Mouse (Mus musculus) CH12.LX (cell line): ENCODE results near the gene Entpd5. TPM values are rescaled to one million over a fixed set of nuclear protein-coding genes. Genes with fewer than 3 reads are reported as not detected.

ENCODE experiments used
- DNase-seq: peaks from one replicate; pipeline ENCODE4 v3.0.0-alpha.2; 2013; ENCODE audit errors: extremely low read depth
- H3K27ac ChIP-seq: 2 replicates; pipeline ENCODE4 v1.5.1; 2012; ENCODE audit warnings: low read depth, mild to moderate bottlenecking, control low read depth, moderate library complexity; ENCODE audit not compliant: insufficient read depth
- H3K27me3 ChIP-seq: replicated peaks from 2 replicates; pipeline ENCODE3; 2012; ENCODE audit warnings: inconsistent platforms
- H3K36me3 ChIP-seq, 2 experiments: replicated peaks in 1 of 2; 2 replicates each; pipeline versions ENCODE3 to v1.6.1; 2012; ENCODE audit warnings: inconsistent platforms in 1 of 2, low read length in 1 of 2, mild to moderate bottlenecking in 1 of 2, mixed read lengths in 1 of 2, moderate library complexity in 1 of 2; ENCODE audit not compliant: control insufficient read depth in 1 of 2, insufficient read depth in 1 of 2
- H3K4me1 ChIP-seq, 2 experiments: 2 replicates each; pipeline ENCODE4 v1.6.1; 2012; ENCODE audit warnings: inconsistent platforms in 1 of 2, moderate library complexity in 1 of 2; ENCODE audit not compliant: insufficient read depth in 2 of 2, control insufficient read depth in 1 of 2
- H3K4me2 ChIP-seq: 2 replicates; pipeline ENCODE4 v1.6.1; 2012; ENCODE audit warnings: low read depth, mild to moderate bottlenecking, control low read depth; ENCODE audit not compliant: poor library complexity, insufficient read depth, severe bottlenecking
- H3K4me3 ChIP-seq, 3 experiments: fragments of 150-350 bp in 1 of 3; sonication (generic) in 1 of 3; replicated peaks in 1 of 3; 2 replicates each; pipeline versions ENCODE3 to v1.5.1; 2011 to 2012; ENCODE audit warnings: low read depth in 2 of 3, low read length in 2 of 3, mild to moderate bottlenecking in 2 of 3, moderate library complexity in 2 of 3, control low read depth in 1 of 3, improper control_type of control experiment in 1 of 3, inconsistent platforms in 1 of 3, mixed read lengths in 1 of 3; ENCODE audit not compliant: poor library complexity in 1 of 3
- H3K79me2 ChIP-seq: replicated peaks from 2 replicates; pipeline ENCODE4 v1.6.1; 2012; ENCODE audit warnings: mild to moderate bottlenecking, moderate library complexity; ENCODE audit not compliant: control insufficient read depth, poor library complexity, insufficient read depth, severe bottlenecking; ENCODE audit errors: extremely low read depth
- H3K9ac ChIP-seq: 2 replicates; pipeline ENCODE4 v1.6.1; 2012; ENCODE audit warnings: low read depth, mild to moderate bottlenecking, control low read depth, moderate library complexity; ENCODE audit not compliant: insufficient read depth
- H3K9me3 ChIP-seq: replicated peaks from 2 replicates; pipeline ENCODE3; 2012; ENCODE audit warnings: low read length, inconsistent platforms, mixed read lengths
- BHLHE40 ChIP-seq: IDR thresholded peaks from 2 replicates; pipeline ENCODE4 v1.6.1; 2011; ENCODE audit warnings: mild to moderate bottlenecking, low read depth, low read length, improper control_type of control experiment
- CHD1 ChIP-seq: IDR thresholded peaks from 2 replicates; pipeline ENCODE4 v1.6.1; 2012; ENCODE audit warnings: low read depth, low read length, improper control_type of control experiment, inconsistent platforms
- CTCF ChIP-seq, 2 experiments: IDR thresholded peaks in 1 of 2; conservative IDR thresholded peaks in 1 of 2; 2 replicates each; pipeline ENCODE4 v1.5.1; 2011 to 2012; ENCODE audit warnings: low read depth in 2 of 2, low read length in 2 of 2, improper control_type of control experiment in 1 of 2, inconsistent platforms in 1 of 2, mild to moderate bottlenecking in 1 of 2, moderate library complexity in 1 of 2
- E2F4 ChIP-seq: IDR thresholded peaks from 2 replicates; pipeline ENCODE4 v1.6.1; 2011; ENCODE audit warnings: low read depth, low read length, improper control_type of control experiment; ENCODE audit not compliant: insufficient replicate concordance
- ELF1 ChIP-seq: IDR thresholded peaks from 2 replicates; pipeline ENCODE4 v1.6.1; 2014; ENCODE audit warnings: low read depth, mild to moderate bottlenecking, inconsistent platforms, low read length, improper control_type of control experiment
- GABPA ChIP-seq: IDR thresholded peaks from 2 replicates; pipeline ENCODE4 v1.6.1; 2012; ENCODE audit warnings: low read depth, low read length, improper control_type of control experiment, inconsistent platforms; ENCODE audit not compliant: insufficient replicate concordance
- HCFC1 ChIP-seq: IDR thresholded peaks from 2 replicates; pipeline ENCODE4 v1.6.1; 2012; ENCODE audit warnings: low read depth, mild to moderate bottlenecking, inconsistent platforms, low read length, improper control_type of control experiment
- JUN ChIP-seq: IDR thresholded peaks from 2 replicates; pipeline ENCODE4 v1.6.1; 2011; ENCODE audit warnings: low read depth, mild to moderate bottlenecking, low read length, improper control_type of control experiment, moderate library complexity; ENCODE audit not compliant: insufficient read depth
- JUND ChIP-seq: conservative IDR thresholded peaks from 2 replicates; pipeline ENCODE4 v1.6.1; 2011; ENCODE audit warnings: low read depth, low read length, improper control_type of control experiment
- KAT2A ChIP-seq: IDR thresholded peaks from 2 replicates; pipeline ENCODE4 v1.6.1; 2012; ENCODE audit warnings: low read length, improper control_type of control experiment, inconsistent platforms; ENCODE audit not compliant: insufficient replicate concordance
- MAX ChIP-seq: IDR thresholded peaks from 2 replicates; pipeline ENCODE4 v1.6.1; 2011; ENCODE audit warnings: low read length, improper control_type of control experiment
- MAZ ChIP-seq: IDR thresholded peaks from 2 replicates; pipeline ENCODE4 v1.6.1; 2012; ENCODE audit warnings: low read depth, mild to moderate bottlenecking, inconsistent platforms, low read length, improper control_type of control experiment, moderate library complexity
- MXI1 ChIP-seq: IDR thresholded peaks from 2 replicates; pipeline ENCODE4 v1.6.1; 2011; ENCODE audit warnings: mild to moderate bottlenecking, low read depth, low read length, improper control_type of control experiment
- NELFE ChIP-seq: IDR thresholded peaks from 2 replicates; pipeline ENCODE4 v1.6.1; 2011; ENCODE audit warnings: low read depth, low read length, improper control_type of control experiment
- NRF1 ChIP-seq: IDR thresholded peaks from 2 replicates; pipeline ENCODE4 v1.6.1; 2014; ENCODE audit warnings: low read depth, mild to moderate bottlenecking, inconsistent platforms, low read length, improper control_type of control experiment, moderate library complexity
- POLR2A ChIP-seq: IDR thresholded peaks from 2 replicates; pipeline ENCODE4 v1.6.1; 2011; ENCODE audit warnings: low read depth, mild to moderate bottlenecking, improper control_type of control experiment, low read length
- RAD21 ChIP-seq: IDR thresholded peaks from 2 replicates; pipeline ENCODE4 v1.6.1; 2011; ENCODE audit warnings: low read depth, mild to moderate bottlenecking, low read length, improper control_type of control experiment, moderate library complexity
- RCOR1 ChIP-seq: conservative IDR thresholded peaks from 2 replicates; pipeline ENCODE4 v1.6.1; 2012; ENCODE audit warnings: low read depth, mild to moderate bottlenecking, inconsistent platforms, low read length, improper control_type of control experiment
- SIN3A ChIP-seq: IDR thresholded peaks from 2 replicates; pipeline ENCODE4 v1.6.1; 2012; ENCODE audit warnings: low read length, improper control_type of control experiment, inconsistent platforms
- UBTF ChIP-seq: IDR thresholded peaks from 2 replicates; pipeline ENCODE4 v1.6.1; 2012; ENCODE audit warnings: low read depth, mild to moderate bottlenecking, inconsistent platforms, low read length, improper control_type of control experiment, moderate library complexity
- USF1 ChIP-seq: IDR thresholded peaks from 2 replicates; pipeline ENCODE4 v1.6.1; 2014; ENCODE audit warnings: low read depth, mild to moderate bottlenecking, inconsistent platforms, low read length, improper control_type of control experiment
- ZC3H11A ChIP-seq: IDR thresholded peaks from 2 replicates; pipeline ENCODE4 v1.6.1; 2012; ENCODE audit warnings: low read depth, mild to moderate bottlenecking, inconsistent platforms, low read length, improper control_type of control experiment
- ZMIZ1 ChIP-seq: IDR thresholded peaks from 2 replicates; pipeline ENCODE4 v1.6.1; 2012; ENCODE audit warnings: low read depth, mild to moderate bottlenecking, inconsistent platforms, low read length, improper control_type of control experiment
- dilution Hi-C: fragments of 300-500 bp; cut with MboI; formaldehyde crosslinking; loops from 2 replicates; pipeline ENCODE4 v1.14.3; 2020; ENCODE audit warnings: low sequenced_read_pairs; ENCODE audit not compliant: extremely low pct_unique_long_range_greater_than_20kb, extremely low pct_ligation_motif_present
- in situ Hi-C: fragments of 300-500 bp; cut with MboI; formaldehyde crosslinking; loops from 3 replicates; pipeline ENCODE4 v1.14.3; 2019; ENCODE audit warnings: low sequenced_read_pairs, low pct_ligation_motif_present, low pct_unique_long_range_greater_than_20kb, mixed read lengths
- polyA plus RNA-seq: library from polyadenylated mRNA; unstranded; fragments of >175 nt; gene quantifications from 2 replicates; pipeline ENCODE4 v1.2.1, GENCODE M21; 2012; ENCODE audit warnings: low read depth; ENCODE audit not compliant: insufficient read length
- total RNA-seq, 2 experiments: library from RNA; depleted of rRNA; stranded (reverse); fragments of 300-350 nt in 1 of 2; fragments of >200 nt in 1 of 2; gene quantifications; 2 replicates each; pipeline ENCODE4 v1.2.3; 2012 to 2014

Gene Entpd5
- total and polyA plus RNA-seq, 3 experiments, result 4.2 to 5.7 (median 5.3) TPM

DNA sequence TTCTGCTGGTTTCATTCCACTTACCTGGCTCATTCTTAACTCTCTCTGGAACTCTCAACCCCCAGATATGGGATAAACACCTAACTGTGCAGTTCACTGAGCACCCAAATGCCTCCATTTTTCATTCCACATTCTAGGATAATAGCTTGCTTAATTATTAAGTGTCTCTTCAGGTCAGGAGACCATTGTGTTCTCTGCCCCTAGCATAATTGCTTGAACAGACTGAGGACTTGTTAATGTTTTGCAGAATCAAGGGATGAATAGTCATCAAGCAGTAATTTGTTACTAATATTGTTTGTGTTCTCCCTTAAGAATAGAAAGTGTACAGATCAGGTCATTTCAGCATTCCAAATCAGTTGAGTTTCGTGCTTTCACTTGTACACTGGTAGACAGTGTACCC is 38.6 kb upstream of the Entpd5 start:
- no peak overlapping the region for H3K27ac ChIP-seq
- in situ Hi-C loops, result no loop called here
- H3K9ac ChIP-seq, result no peak overlapping the region
- H3K4me1 ChIP-seq, result peaks cover 0 to 11% of the 10 kb centered on the region in 2 experiments; a peak in 2 of 4 replicates
- TF ChIP-seq MAZ, result no peak
- TF ChIP-seq E2F4, result no peak
- TF ChIP-seq BHLHE40, result no peak
- TF ChIP-seq POLR2A, result no peak
- TF ChIP-seq MAX, result no peak
- no peak for TF ChIP-seq RAD21
- no peak for TF ChIP-seq USF1
- no peak for TF ChIP-seq CHD1
- TF ChIP-seq HCFC1, result no peak
- TF ChIP-seq MXI1, result no peak
- TF ChIP-seq JUN, result no peak
- TF ChIP-seq KAT2A, result no peak
- TF ChIP-seq NELFE, result no peak
- TF ChIP-seq ZC3H11A, result no peak
- no peak for TF ChIP-seq GABPA
- no peak for TF ChIP-seq NRF1
- TF ChIP-seq ELF1, result no peak
- no peak for TF ChIP-seq SIN3A
- peaks cover 6% of the 10 kb centered on the region for H3K27me3 ChIP-seq
- H3K4me2 ChIP-seq, result no peak overlapping the region
- dilution Hi-C loops, result no loop called here
- peaks cover 7% of the 10 kb centered on the region for H3K79me2 ChIP-seq
- H3K4me3 ChIP-seq, result no peak overlapping the region
- no peaks in the 10 kb centered on the region for H3K36me3 ChIP-seq
- H3K9me3 ChIP-seq, result no peaks in the 10 kb centered on the region
- no peak for DNase-seq

- H3K79me2 ChIP-seq, result no peaks in the 10 kb centered on the region
- DNase-seq, result no peak
- no peak overlapping the region for H3K27ac ChIP-seq
- H3K4me2 ChIP-seq, result no peak overlapping the region
- no peak overlapping the region for H3K9ac ChIP-seq
- dilution Hi-C loops (no loop called here), in situ Hi-C loops (no loop called here)
- TF ChIP-seq RCOR1 (no peak), CHD1 (no peak), MXI1 (no peak), USF1 (no peak), JUND (no peak), UBTF (no peak), BHLHE40 (no peak), ZMIZ1 (no peak), CTCF (conservative IDR thresholded peaks at IDR 0.05 in 1 of 2, IDR thresholded peaks at IDR 0.05 in 1 of 2; ENCODE audit: low read depth in 2 of 2, low read length in 2 of 2) (no peak), SIN3A (no peak), KAT2A (no peak), POLR2A (no peak)
- H3K27me3 ChIP-seq, result peaks cover 6% of the 10 kb centered on the region
- no peaks in the 10 kb centered on the region for H3K4me1 ChIP-seq
- no peak overlapping the region for H3K4me3 ChIP-seq
- H3K36me3 ChIP-seq, result no peaks in the 10 kb centered on the region
- H3K9me3 ChIP-seq, result no peaks in the 10 kb centered on the region
Observed at GRCm38 (mm10) chr12:84442526-84442925, 33.7 kb upstream of the Entpd5 start.
